Mouse (Mus musculus) testis, adult 2 months (tissue): ENCODE measurements around the gene Gcnt2.

Experiments
- CTCF ChIP-seq: fragments of 200-500 bp; IDR thresholded peaks from 2 replicates; pipeline ENCODE4 v1.5.1; 2012; ENCODE audit warnings: low read depth, mild to moderate bottlenecking, inconsistent platforms, low read length, moderate library complexity; ENCODE audit not compliant: control insufficient read depth, insufficient read depth, insufficient replicate concordance
- POLR2A ChIP-seq: fragments of 200-500 bp; IDR thresholded peaks from 2 replicates; pipeline ENCODE4 v1.6.1; 2012; ENCODE audit warnings: low read depth, mild to moderate bottlenecking, inconsistent platforms, low read length, moderate library complexity; ENCODE audit not compliant: control insufficient read depth

- TF ChIP-seq POLR2A (no peak), CTCF (no peak)
These were observed 149.4 kb downstream of the Gcnt2 start for GRCm38 (mm10) chr13:41008946-41009345.
